Mouse (Mus musculus) cerebellum, adult 2 months (tissue): ENCODE measurements around the gene Fbxl19. TPM values are rescaled to one million over a fixed set of nuclear protein-coding genes. Genes with fewer than 3 reads are reported as not detected.

Experiments used
- DNase-seq, 2 experiments: peaks; one replicate each; pipeline ENCODE4 v3.0.0; 2021
- H3K27ac ChIP-seq: fragments of 200-500 bp; 2 replicates; pipeline ENCODE4 v1.5.1; 2012; ENCODE audit warnings: low read length, control low read depth, inconsistent platforms; ENCODE audit not compliant: insufficient read depth
- H3K27me3 ChIP-seq: fragments of 200-500 bp; 2 replicates; pipeline ENCODE4 v1.6.1; 2012; ENCODE audit warnings: inconsistent platforms, mild to moderate bottlenecking, low read length, moderate library complexity; ENCODE audit not compliant: control insufficient read depth, insufficient read depth
- H3K4me1 ChIP-seq: fragments of 200-500 bp; 2 replicates; pipeline ENCODE4 v1.6.1; 2011; ENCODE audit warnings: low read length; ENCODE audit not compliant: control insufficient read depth, insufficient read depth
- H3K4me3 ChIP-seq: fragments of 200-500 bp; replicated peaks from 2 replicates; pipeline ENCODE3; 2011; ENCODE audit warnings: mild to moderate bottlenecking, low read depth, low read length, control low read depth; ENCODE audit not compliant: insufficient read depth
- CTCF ChIP-seq: fragments of 200-500 bp; IDR thresholded peaks from 2 replicates; pipeline ENCODE4 v1.5.1; 2011; ENCODE audit warnings: low read depth, mild to moderate bottlenecking, control low read depth, low read length, moderate library complexity, borderline replicate concordance; ENCODE audit not compliant: insufficient read depth
- POLR2A ChIP-seq: fragments of 200-500 bp; IDR thresholded peaks from 2 replicates; pipeline ENCODE4 v1.6.1; 2011; ENCODE audit warnings: low read length, control low read depth, borderline replicate concordance; ENCODE audit not compliant: insufficient read depth
- WGBS: fragments of 180-500 bp; shearing (Covaris S2); methylation state at CpG from one replicate; pipeline ENCODE4 v1.1.7; 2018; 5-methylcytosine and 5-hydroxymethylcytosine counted together
- polyA plus RNA-seq: library from polyadenylated mRNA; depleted of rRNA; stranded (reverse); fragments of >200 nt; gene quantifications from 2 replicates; pipeline ENCODE4 v1.2.3, GENCODE M21; 2012

Fbxl19 gene
- polyA plus RNA-seq, 1 experiment: 37.8 TPM

DNA sequence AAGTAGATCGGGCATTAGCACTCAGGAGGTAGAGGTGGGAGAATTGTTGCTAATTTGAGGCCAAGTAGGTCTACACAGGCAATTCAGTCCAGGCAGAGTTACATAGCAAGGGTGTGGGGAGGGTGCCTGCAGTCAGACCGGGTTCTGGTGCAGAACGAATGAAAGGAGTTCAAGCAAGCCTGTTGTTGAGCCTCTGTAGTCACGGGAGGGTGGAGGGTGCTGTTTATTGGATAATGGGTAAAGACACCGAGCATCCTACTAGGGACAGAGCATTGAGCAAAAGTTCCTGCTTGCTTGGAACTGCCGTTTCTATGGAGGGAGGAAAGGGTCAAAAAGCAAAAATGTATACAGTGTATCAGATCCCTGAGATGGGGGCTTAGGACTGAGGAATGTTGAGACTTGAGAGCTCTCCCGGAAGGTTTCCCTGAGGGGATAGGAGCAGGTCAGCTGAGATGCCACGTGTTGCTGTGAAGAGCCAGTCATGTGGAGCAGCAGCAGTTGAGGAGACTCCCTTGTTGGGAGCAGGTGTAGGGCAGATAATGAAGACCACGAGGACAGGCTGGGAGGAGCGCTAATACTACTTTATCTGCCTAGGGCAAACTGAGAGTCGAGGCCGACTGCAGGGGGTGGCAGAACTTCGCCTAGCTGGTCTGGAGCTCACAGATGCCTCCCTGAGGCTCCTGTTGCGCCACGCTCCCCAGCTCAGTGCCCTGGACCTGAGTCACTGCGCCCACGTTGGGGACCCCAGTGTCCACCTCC lies 22.7 kb downstream of the Fbxl19 start:
- Histone ChIP-seq H3K4me3 (no peak overlapping the region), H3K4me1 (no peaks in the 10 kb centered on the region), H3K27me3 (no peaks in the 10 kb centered on the region), H3K27ac (no peak overlapping the region)
- TF ChIP-seq POLR2A (no peak), CTCF (no peak)
- 79% methylated on average over 17 of the region's 17 CpGs for whole genome bisulfite sequencing
- DNase-seq: no peak

DNA sequence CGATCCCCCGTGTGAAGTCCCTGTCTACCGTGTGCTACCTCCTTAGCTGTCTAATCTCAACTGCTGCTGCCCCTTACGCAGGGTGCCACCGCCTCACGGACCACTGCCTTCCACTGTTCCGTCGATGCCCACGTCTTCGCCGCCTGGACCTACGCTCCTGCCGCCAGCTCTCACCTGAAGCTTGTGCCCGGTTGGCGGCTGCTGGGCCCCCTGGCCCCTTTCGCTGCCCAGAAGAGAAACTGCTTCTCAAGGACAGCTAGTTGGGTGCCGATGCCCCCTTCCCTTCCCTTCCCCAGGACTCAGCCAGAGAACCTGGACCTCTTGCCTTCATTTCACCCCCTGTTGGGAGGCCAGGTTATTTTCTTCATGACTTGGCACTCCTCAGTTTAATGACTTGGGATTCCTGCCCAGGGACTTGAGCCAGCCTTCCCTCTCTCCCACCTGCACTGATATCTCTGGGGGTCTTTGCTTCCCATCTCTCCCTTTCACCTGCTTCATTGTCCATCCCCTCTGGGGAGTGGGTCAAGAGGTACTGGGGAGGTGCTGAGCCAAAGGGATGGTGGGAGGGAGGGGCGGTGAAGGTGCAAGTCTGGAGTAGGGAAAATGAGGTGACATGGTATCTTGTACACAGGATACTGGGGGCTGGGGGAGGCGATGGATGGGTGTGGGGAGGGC lies 23.5 kb downstream of the Fbxl19 start:
- peak in 1 of 2 experiments; percentile 28 for DNase-seq
- Histone ChIP-seq H3K4me3 (no peak overlapping the region), H3K27me3 (no peaks in the 10 kb centered on the region), H3K27ac (no peak overlapping the region), H3K4me1 (no peaks in the 10 kb centered on the region)
- TF ChIP-seq CTCF: no peak
- TF ChIP-seq POLR2A: no peak
- WGBS: 81% methylated on average over 19 of the region's 19 CpGs

DNA sequence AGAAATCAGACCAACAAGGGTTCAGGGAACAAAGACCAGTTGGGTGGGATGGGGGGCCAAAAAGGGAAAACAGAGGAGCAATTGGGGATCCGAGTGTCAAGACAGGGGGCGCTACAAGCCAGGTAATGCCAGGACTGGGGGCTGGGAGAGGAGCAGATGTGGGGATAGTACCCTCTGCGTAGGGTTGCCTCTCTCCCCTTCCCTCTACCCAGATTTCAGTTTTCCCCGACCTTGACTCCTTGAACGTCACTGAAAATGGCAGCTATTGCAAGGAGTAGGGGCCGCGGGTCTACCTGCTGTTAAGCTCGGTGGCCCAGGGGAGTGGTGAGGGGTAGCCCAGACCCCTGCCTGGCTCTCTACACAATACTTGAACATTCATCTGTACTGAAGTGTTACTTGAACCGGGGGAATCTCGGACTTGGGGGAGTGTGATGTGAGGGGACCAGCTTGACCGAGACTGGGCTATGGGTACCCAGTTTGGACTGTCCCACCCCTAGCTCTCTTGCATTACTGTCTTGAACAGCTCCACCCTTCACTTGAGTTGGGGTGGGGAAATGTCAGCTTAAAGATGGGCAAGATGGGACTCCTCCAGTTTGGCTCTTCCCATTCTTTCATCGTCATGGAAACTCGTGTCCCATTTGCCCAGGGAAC lies 24.1 kb downstream of the Fbxl19 start:
- WGBS: 54% methylated on average over 13 of the region's 13 CpGs
- peak overlapping the region; percentile 23 for H3K4me3 ChIP-seq
- H3K27ac ChIP-seq: no peak overlapping the region
- TF ChIP-seq POLR2A (no peak), CTCF (0 out of 2 replicates have a peak, but pooled peaks have one; percentile 34)
- no peaks in the 10 kb centered on the region for H3K4me1 ChIP-seq
- DNase-seq: peak in 1 of 2 experiments; percentile 44
- no peaks in the 10 kb centered on the region for H3K27me3 ChIP-seq

DNA sequence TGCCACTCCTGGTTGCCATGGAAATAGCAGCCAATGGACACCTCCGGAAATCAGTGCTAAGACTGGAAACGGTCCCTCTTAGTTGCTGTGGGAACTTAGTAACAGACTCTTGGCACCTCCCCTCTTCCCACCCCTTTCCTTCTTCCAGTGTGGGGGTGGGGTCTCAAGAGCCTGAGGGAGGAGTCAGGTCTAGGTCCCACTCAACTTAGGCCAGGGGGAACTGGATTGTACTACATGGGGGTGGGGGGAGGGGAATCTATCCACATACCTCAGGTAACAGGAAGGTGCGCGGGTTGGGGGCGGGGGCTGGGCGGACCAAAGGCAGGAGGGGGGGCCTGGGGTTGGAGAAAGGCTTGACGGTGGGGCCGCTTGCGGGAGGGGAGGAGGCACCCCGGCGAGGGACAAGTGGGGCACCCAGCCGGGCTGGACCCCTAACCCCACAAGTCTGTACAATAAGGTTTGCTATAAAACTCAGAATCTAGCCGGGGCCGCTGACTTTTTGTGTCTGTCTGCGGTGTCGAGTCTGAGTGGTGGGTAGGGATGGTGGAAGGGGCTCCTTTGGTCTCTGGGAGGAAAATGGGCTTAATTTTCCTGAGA lies 24.8 kb downstream of the Fbxl19 start:
- 3% methylated on average over 16 of the region's 16 CpGs for WGBS
- TF ChIP-seq CTCF: no peak
- no peak for TF ChIP-seq POLR2A
- peak; percentile 92 to 94 for DNase-seq

DNA sequence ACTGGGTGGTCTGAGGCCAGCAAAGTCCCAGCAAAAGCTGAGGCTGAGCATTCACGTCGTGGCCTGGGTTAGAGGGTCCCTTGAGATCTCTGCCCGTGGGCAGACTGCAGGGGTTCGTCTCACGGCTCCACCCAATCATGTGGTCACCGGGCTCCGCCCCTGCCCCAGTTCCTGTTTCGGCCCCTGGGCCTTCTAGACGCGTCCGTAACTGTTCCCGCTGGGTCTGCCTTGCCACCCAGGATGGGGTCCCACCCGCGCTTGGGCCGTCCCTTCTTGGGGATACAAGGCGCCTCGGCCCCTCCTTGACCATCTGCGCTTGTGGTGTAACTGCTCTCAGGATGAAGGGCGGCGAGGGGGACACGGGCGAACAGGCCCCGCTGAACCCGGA lies 25.3 kb downstream of the Fbxl19 start, which contains the start of gene Orai3:
Orai3 (plus strand) TSS at position 165 of the 388 bp plus-strand sequence.
- peak; percentile 83 for DNase-seq
- no peaks in the 10 kb centered on the region for H3K27me3 ChIP-seq
- WGBS: 1% methylated on average over 24 of the region's 24 CpGs
- H3K4me1 ChIP-seq: peaks cover 5% of the 10 kb centered on the region; the same call in 1 of the 2 replicates
- TF ChIP-seq CTCF (no peak), POLR2A (peak; percentile 78; the same call in 1 of the 2 replicates)
- peak within 1 kb of the TSS; percentile 67 for H3K27ac ChIP-seq
- peak within 1 kb of the TSS; percentile 85 for H3K4me3 ChIP-seq

More for the DNA sequence above, 24.8 kb downstream of the Fbxl19 start:
- H3K4me3 ChIP-seq: peak overlapping the region; percentile 85
- H3K4me1 ChIP-seq: peaks cover 1% of the 10 kb centered on the region; the same call in 1 of the 2 replicates
- peak overlapping the region; percentile 67 for H3K27ac ChIP-seq
- H3K27me3 ChIP-seq: no peaks in the 10 kb centered on the region

DNA sequence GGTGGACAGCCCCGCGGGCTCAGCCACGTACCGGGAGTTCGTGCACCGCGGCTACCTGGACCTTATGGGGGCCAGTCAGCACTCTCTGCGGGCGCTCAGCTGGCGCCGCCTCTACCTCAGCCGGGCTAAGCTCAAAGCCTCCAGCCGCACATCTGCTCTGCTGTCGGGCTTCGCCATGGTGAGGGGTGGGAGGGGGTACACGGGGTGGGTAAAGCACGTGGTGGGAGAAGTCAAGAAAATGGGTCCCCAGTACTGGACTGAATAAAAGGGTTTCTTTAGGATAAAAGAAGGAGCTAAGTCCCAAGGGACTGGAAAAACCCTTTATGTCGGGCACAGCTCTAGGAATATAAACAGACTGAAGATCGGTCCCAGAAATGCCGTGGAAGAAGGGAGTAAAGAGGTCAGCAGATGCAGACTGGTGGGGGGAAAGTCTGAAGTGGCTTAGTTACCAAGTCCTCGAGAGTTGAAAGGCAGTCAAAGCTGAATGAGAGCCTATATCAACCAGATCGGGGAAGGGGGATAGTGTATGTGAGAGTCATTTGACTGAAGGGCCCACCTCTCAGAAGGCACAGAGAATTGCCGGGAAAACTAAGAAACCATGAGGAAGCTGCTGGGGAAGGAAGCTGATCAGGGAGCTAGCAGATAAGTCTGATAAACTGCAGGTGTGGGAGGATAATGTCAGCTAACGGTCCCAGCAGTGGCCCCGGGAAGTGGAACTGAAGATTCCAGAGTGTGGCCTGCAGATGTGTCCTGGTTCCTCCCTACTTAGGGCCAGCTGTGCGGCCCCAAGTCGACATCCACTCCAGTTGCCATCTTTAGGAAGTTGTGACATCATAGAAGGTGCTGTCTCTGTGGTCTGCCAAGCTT lies 25.9 kb downstream of the Fbxl19 start:
- peak in 1 of 2 experiments; percentile 26 for DNase-seq
- Histone ChIP-seq H3K27ac (peak overlapping the region; percentile 67), H3K4me1 (peaks cover 5% of the 10 kb centered on the region; the same call in 1 of the 2 replicates), H3K4me3 (peak overlapping the region; percentile 85), H3K27me3 (no peaks in the 10 kb centered on the region)
- 4% methylated on average over 27 of the region's 27 CpGs for WGBS
- TF ChIP-seq CTCF (no peak), POLR2A (no peak)
